Mouse (Mus musculus): ENCODE measurements around the gene St6galnac4.

- TF ChIP-seq GATA1 (IDR thresholded peaks at IDR 0.05; ENCODE audit: borderline replicate concordance, low read length) (no peak), FLI1 (IDR thresholded peaks at IDR 0.05; ENCODE audit: low read length) (no peak)
These were observed 47.6 kb downstream of the St6galnac4 start for GRCm38 (mm10) chr2:32634277-32635105.

Measured in megakaryocyte, embryonic 14.5 days (primary cell).